Mouse (Mus musculus) heart, postnatal 10 days (tissue): ENCODE data around the gene Sun2. TPM values are rescaled to one million over a fixed set of nuclear protein-coding genes. Genes with fewer than 3 reads are reported as not detected.

Source experiments
- DNase-seq, 2 experiments: peaks; one replicate each; pipeline ENCODE4 v3.0.0; 2021
- intact Hi-C: fragments of 180-260 bp; cut with DNase I; formaldehyde crosslinking; loops from one replicate; pipeline ENCODE4 v1.15.1; 2025
- total RNA-seq, 2 experiments: library from RNA; stranded (reverse); gene quantifications; 2 replicates each; pipeline ENCODE4 v1.2.3; 2021

Sun2 gene
- total RNA-seq: 10 to 100 TPM; 69.7 to 71.8 TPM

GRCm38 (mm10) chr15:79741921-79742705, at the start of gene Sun2:
Sun2 (minus strand) TSS chr15:79742536.
- DNase-seq: peak; percentile 94
- intact Hi-C loops: no loop called here

- DNase-seq: peak; percentile 72 to 82
- intact Hi-C loops: no loop called here
These were observed 49.2 kb upstream of the Sun2 start for GRCm38 (mm10) chr15:79791502-79791901.

- DNase-seq: no peak
- intact Hi-C loops: no loop called here
These were observed 48.6 kb upstream of the Sun2 start for GRCm38 (mm10) chr15:79790905-79791304.

- no peak for DNase-seq
- intact Hi-C loops: no loop called here
These were observed 47.8 kb upstream of the Sun2 start for GRCm38 (mm10) chr15:79790111-79790510.

DNA sequence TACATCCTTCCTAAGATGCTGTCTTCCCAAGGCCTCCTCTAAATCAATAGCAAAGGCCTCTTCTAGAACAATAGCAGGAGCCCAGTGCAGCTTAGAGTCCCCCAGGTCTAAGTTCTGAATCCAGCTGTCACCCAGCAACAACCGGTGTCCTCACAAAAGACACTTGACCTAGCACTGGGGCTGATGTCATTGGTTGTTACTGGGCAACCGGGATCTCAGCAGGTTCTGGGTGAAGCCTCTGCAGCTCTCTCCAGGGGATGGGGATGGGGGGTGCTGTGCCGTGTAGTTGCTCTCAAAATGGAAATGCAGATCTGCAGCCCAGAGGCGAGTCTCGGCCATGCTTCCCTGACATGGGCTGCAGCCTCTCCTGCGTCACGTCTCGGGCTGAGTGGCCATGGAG, 45.5 kb upstream of the Sun2 start:
- no peak for DNase-seq
- intact Hi-C loops: no loop called here

GRCm38 (mm10) chr15:79785056-79785455, 42.7 kb upstream of the Sun2 start:
- DNase-seq: no peak
- intact Hi-C loops: no loop called here

DNA sequence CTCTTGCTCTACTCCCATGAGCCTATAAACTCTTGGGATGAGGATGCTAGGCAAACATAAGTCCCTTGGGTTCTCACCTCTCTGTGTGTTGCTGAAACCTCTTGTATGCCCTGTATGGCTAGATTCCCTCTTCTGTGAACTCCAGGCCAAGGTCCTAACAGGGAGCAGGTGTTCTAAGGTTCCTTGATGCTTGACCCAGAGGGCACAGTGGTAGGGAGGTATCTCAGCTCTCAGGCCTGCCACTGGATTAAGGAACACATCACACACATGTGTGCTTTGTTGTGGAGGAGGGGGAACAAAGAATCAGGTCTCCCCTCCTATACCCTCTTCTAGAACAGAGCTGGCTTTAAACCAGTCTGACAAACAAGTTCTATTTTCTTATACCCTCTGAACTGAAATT, 35.4 kb upstream of the Sun2 start, which contains the start of gene Dnal4:
Gene Dnal4 (minus strand): TSS at position 101 of the 400 bp plus-strand sequence.
- intact Hi-C loops: no loop called here
- no peak for DNase-seq

DNA sequence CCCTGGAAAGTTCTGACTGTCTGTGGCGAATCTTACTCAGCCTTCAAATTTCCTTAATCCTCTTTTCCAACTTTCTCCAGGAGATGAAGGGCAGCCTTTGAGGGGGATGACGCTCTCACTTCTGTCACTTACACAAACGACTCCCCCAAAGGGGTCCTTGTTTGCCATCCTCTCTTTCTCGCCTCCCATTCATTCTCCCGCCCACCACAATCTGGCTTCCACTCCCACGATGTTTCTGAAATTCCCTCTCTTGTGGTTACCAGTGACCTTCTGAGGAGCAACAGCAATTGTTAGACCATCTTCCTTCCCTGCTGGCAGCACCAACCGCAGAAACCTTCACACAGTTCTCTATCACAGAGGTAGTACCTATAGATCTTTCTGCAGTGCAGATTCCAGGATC, 33.3 kb upstream of the Sun2 start:
- intact Hi-C loops: no loop called here

GRCm38 (mm10) chr15:79774117-79775027, 32.0 kb upstream of the Sun2 start:
- intact Hi-C loops: no loop called here
- peak; percentile 99 for DNase-seq

More for the DNA sequence above, 33.3 kb upstream of the Sun2 start:
- no peak for DNase-seq

DNA sequence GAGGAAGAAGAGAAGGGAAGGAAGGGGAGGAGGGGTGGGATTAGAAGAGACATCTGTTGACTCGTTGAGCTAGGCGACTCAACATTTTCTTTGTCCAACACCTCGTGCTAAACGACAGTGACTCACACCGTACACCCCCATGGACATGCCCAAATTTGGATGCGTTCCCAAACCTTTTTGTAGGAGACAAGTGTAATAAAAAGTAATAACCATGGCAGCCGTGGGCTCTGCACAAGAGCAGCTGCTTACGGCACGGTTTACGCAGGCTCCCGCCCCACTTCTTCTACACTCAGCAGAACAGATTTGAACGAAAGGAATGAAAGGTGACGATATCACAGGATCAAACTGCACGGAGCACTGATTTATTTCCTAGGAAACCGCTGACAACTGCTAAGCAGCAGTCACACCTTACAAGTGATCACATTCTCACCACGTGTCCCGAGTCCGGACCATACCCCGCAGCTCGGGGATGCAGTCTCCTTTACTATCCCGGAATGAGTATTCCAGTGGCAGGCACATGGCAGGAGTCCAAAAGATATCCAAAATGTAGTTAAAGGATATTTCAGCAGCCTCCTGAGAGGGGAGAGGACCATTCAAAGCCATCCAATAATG, 28.4 kb upstream of the Sun2 start:
- DNase-seq: no peak
- intact Hi-C loops: no loop called here

DNA sequence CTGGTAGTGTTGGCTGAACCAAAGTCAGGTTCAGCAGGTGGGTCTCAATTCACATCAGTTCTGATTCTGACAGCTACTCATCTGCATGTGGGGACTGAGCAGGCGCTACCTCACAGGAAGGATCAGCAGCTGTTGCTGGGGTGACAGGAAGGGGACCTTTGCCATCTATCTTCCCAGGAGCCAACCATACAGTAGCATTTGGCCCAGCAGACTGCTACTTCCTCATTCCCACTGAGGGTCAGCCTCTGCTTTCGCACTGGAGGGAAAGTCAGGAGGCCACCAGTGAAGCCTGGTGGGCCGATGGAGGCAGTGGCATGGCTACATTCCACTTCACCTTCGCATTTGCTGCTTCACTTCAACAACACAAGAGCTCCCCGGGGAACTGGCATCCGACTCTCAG, 26.0 kb upstream of the Sun2 start:
- DNase-seq: no peak
- intact Hi-C loops: no loop called here

DNA sequence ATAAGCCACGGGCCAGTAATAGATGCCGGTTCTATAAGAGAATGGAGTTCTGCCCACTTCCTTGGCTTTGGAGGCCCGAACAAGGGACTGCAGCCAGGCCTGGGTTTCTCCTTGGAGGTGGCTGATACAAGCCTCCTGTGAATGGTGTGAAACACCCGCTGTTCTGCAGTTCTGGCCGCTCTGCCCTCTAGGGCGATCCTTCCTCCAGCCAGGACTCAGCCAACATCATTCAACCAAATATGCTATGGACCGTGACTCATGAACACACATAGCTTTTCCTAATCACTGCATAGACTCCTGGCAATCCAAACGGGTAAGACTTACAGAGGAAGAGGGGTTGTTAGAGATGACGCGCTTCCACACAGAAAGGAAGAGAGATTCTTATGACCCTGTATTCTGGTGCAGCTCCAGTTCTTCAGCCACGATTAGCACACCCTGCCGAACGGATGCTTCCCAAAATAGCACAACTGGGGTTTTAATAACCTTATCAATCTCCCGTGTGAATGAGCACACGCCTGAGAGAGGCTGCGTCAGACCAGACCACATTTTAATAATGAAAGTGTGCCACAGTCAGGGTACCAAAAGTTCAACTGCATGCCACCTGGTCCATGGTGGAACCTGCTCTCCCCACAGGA, 25.1 kb upstream of the Sun2 start:
- DNase-seq: peak in 1 of 2 experiments; percentile 42
- intact Hi-C loops: no loop called here

DNA sequence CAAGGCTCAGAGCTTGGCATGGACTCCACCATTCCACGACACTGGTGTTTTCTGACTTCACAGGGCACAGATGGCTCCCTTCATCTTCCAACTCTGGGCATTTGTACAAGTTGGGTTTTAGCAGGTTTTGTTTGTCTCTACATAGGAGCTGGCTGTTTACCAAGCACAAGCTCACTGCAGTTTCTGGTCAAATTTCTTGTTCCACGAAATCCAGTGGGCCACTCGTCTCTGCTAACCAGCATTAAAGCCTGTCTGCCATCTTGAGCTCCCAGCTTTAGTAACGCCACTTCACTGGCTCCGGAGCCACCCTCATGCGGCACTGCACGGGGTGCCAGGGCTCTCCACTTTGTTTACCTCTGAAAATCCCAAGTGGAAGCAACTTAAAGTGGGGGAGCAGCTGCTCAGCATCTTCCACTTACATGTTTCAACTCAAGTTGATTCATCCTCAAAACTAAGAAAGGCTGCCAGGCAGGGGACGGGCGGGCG, 24.3 kb upstream of the Sun2 start:
- intact Hi-C loops: no loop called here
- no peak for DNase-seq

- intact Hi-C loops: no loop called here
- DNase-seq: no peak
These were observed 23.8 kb upstream of the Sun2 start for GRCm38 (mm10) chr15:79766168-79766567.

GRCm38 (mm10) chr15:79765361-79765760, 23.0 kb upstream of the Sun2 start:
- intact Hi-C loops: no loop called here
- peak in 1 of 2 experiments; percentile 47 for DNase-seq

- no peak for DNase-seq
- intact Hi-C loops: no loop called here
These were observed 22.4 kb upstream of the Sun2 start for GRCm38 (mm10) chr15:79764539-79765267.

GRCm38 (mm10) chr15:79763601-79764246, 21.4 kb upstream of the Sun2 start:
- intact Hi-C loops: no loop called here
- DNase-seq: no peak

DNA sequence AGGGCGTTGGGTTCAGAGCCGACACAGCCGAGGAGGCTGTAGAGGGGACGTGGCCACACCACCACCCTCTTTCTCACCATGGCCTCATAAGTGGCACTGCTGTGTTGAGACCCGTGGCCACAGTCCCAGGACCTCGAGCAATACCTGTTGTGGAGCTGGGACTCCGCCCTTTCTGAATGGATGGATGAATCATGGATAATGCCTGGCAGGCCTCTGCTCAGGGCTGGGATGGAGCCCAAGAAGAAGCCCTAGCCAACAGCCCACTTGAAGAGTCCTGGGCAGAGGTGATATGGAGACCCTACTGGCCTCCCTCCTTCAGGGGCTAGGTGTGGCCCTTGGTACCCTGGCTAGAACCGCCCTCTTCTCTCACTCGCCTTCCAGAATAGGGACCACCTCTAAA, 20.7 kb upstream of the Sun2 start:
- DNase-seq: no peak
- intact Hi-C loops: no loop called here

DNA sequence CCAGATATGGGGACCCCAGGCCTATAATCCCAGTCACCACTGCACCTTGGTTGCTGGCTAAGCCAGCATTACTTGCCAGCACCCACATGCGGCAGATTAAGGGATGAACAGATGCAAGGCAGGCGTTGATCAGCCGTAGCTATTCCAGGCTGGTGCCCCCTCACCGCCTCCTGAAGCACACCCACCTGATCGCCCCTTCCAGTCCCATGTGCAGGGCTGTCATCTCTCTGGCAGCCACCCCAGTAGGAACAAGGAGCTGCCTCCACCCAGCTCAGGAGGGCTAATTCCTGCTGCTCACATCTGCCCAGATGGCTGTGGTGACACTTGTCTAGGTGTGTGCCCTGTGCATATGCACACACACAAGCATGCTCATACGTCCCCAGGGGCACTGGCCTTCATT, 18.6 kb upstream of the Sun2 start:
- intact Hi-C loops: no loop called here
- no peak for DNase-seq
